In the genomic region with DNA sequence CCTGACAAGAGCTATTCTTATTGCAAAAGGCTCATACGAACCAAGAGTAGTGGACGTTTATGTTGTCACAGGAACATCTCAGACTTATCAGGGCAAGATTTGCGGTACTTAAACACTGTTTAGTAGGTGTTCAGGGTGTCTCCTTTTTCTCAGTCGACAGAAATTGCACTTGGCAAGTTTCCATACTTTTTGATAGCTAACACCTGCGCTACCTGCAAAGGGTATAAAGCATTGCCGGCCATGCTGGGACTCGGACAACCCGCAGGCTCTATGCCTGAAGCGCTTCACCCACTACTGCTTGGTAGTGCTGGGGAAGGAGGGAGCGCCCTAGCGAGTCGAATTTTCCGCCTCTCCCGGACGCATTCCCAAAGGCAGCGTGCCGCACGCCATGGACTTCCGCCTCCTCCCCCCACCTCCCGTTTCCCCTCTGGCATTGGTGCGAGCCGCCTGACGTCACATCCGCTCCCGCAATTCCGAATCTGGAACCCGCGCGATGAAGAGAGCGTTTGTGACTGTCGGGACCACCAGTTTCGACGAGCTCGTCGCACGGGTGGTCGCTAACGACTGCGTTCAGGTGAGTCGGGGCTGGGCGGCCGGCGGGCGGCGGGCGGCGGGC, we compare ENCODE assay signal across 8 mouse cellular contexts. TPM values are rescaled to one million over a fixed set of nuclear protein-coding genes. Genes with fewer than 3 reads are reported as not detected.
A peak's percentile ranks its signal among the peaks of the same experiment; 100 is the strongest.
DNase-seq lines count a peak whose midpoint lies in the region; ATAC-seq and TF ChIP-seq lines count a peak whose summit lies in the region.

Gene Alg13, plus strand, starts transcription at position 257 of the 616 bp plus-strand sequence.

- peaks cover 6 to 7% of the 10 kb centered on the region in 2 experiments; a peak in 2 of 4 replicates for H3K4me1 ChIP-seq in ES-E14 (ENCODE audit: control insufficient read depth in 2 of 2, insufficient read depth in 2 of 2, low read length in 2 of 2, poor library complexity in 1 of 2)
- peaks cover 9% of the 10 kb centered on the region; the same call in 1 of the 2 replicates for H3K4me1 ChIP-seq in forebrain, embryonic 15.5 days
- no peaks in the 10 kb centered on the region for H3K4me1 ChIP-seq in neural tube, embryonic 15.5 days

- in situ Hi-C loops in ES-E14 (cut with MboI; ENCODE audit: low sequenced_read_pairs in 2 of 2, unreplicated experiment in 2 of 2) = no loop called here

- peak within 1 kb of the TSS; percentile 93 for H3K9ac ChIP-seq in ES-E14 (ENCODE audit: insufficient read depth, low read depth, low read length, poor library complexity, severe bottlenecking)
- H3K9ac ChIP-seq in forebrain, embryonic 15.5 days (replicated peaks) = peak within 1 kb of the TSS; percentile 59
- H3K9ac ChIP-seq in neural tube, embryonic 15.5 days (replicated peaks) = peak within 1 kb of the TSS; percentile 55

- H3K9me3 ChIP-seq in ES-E14 (ENCODE audit: control insufficient read depth, insufficient read depth, low read depth, low read length) = no peaks in the 10 kb centered on the region
- no peaks in the 10 kb centered on the region for H3K9me3 ChIP-seq in forebrain, embryonic 15.5 days
- H3K9me3 ChIP-seq in neural tube, embryonic 15.5 days (replicated peaks) = no peaks in the 10 kb centered on the region

- WGBS in forebrain, embryonic 15.5 days = 14% methylated on average over 47 of the region's 47 CpGs
- WGBS in neural tube, embryonic 15.5 days = 11% methylated on average over 45 of the region's 47 CpGs

- peak within 1 kb of the TSS; percentile 85 for H3K4me2 ChIP-seq in forebrain, embryonic 15.5 days (replicated peaks)
- H3K4me2 ChIP-seq in neural tube, embryonic 15.5 days = peak within 1 kb of the TSS; percentile 87

- DNase-seq in ES-E14 (ENCODE audit: low read depth, low spot score) = peak; percentile 60
- DNase-seq in cerebellum, adult 11-12 months = peak; percentile 75
- DNase-seq in heart, postnatal 25 days (ENCODE audit: low spot score) = peak; percentile 49
- DNase-seq in layer of hippocampus, adult 18-20 months (ENCODE audit: low spot score in 2 of 2) = peak; percentile 60 to 82
- peak; percentile 75 to 83 for DNase-seq in lung, adult 18-20 months
- peak; percentile 84 for DNase-seq in testis, postnatal 10 days (ENCODE audit: low spot score)

- H3K27ac ChIP-seq in ES-E14 (ENCODE audit: insufficient read depth, low read depth, low read length, poor library complexity, severe bottlenecking) = peak within 1 kb of the TSS; percentile 90
- H3K27ac ChIP-seq in forebrain, embryonic 15.5 days (replicated peaks) = peak within 1 kb of the TSS; percentile 62
- 0 out of 2 replicates have a peak within 1 kb of the TSS, but pooled peaks have one; percentile 60 for H3K27ac ChIP-seq in neural tube, embryonic 15.5 days (replicated peaks)

- peak within 1 kb of the TSS; percentile 87 to 99 for H3K4me3 ChIP-seq in ES-E14 (ENCODE audit: insufficient read depth in 1 of 2, low read depth in 1 of 2, low read length in 2 of 2, poor library complexity in 1 of 2, severe bottlenecking in 1 of 2)
- H3K4me3 ChIP-seq in forebrain, embryonic 15.5 days = peak within 1 kb of the TSS; percentile 57
- peak within 1 kb of the TSS; percentile 60 for H3K4me3 ChIP-seq in neural tube, embryonic 15.5 days (replicated peaks)

- ATAC-seq in forebrain, embryonic 15.5 days (replicated peaks) = peak; percentile 93
- peak; percentile 96 for ATAC-seq in neural tube, embryonic 15.5 days (ENCODE audit: low FRiP score)

- intact Hi-C loops in heart, postnatal 25 days (cut with DNase I) = no loop called here

- H3K27me3 ChIP-seq in forebrain, embryonic 15.5 days = no peaks in the 10 kb centered on the region
- no peaks in the 10 kb centered on the region for H3K27me3 ChIP-seq in neural tube, embryonic 15.5 days (replicated peaks)

- peaks cover 2% of the 10 kb centered on the region for H3K36me3 ChIP-seq in ES-E14 (ENCODE audit: control insufficient read depth, insufficient read depth, low read length, poor library complexity, severe bottlenecking)
- no peaks in the 10 kb centered on the region for H3K36me3 ChIP-seq in forebrain, embryonic 15.5 days
- H3K36me3 ChIP-seq in neural tube, embryonic 15.5 days = no peaks in the 10 kb centered on the region

TF ChIP-seq in ES-E14, 5 proteins besides CTCF, POLR2A, EP300 and RAD21:
- TF ChIP-seq ZNF384 (IDR thresholded peaks at IDR 0.05; ENCODE audit: low read depth, low read length) (no peak), CHD2 (IDR thresholded peaks at IDR 0.05; ENCODE audit: low read depth, low read length) (no peak), ZC3H11A (IDR thresholded peaks at IDR 0.05; ENCODE audit: borderline replicate concordance, low read depth, low read length) (no peak), HCFC1 (IDR thresholded peaks at IDR 0.05; ENCODE audit: borderline replicate concordance, insufficient read depth, low read length) (no peak), MAFK (IDR thresholded peaks at IDR 0.05; ENCODE audit: insufficient read depth, low read depth, low read length) (no peak)
TF ChIP-seq in ES-E14: peak in this region for 0.

RNA-seq across cellular contexts. Expression of gene Alg13, which starts in this region (rescaled TPM):
- 159 and 160 TPM in 2 replicates for total RNA-seq in ES-E14 (2012; rRNA removed)
- polyA plus RNA-seq in forebrain, embryonic 15.5 days (2015; fragmentation: Nextera tagmentation; extraction: Ambion mirVana) = 15.6 and 18.3 TPM in 2 replicates
- total RNA-seq in heart, postnatal 25 days (2021) = 1 to 10 TPM; 4.4 to 6.3 TPM
- 1 to 10 TPM; 8.4 to 8.8 TPM for total RNA-seq in layer of hippocampus, adult 18-20 months (2021)
- 11.4 and 13.1 TPM in 2 replicates for polyA plus RNA-seq in neural tube, embryonic 15.5 days (2015; fragmentation: Nextera tagmentation; extraction: Ambion mirVana)

Comparison
In these comparisons a context has a peak if more than half of its experiments do, and no peak if none do; other contexts are left out.
1. Peak in every context shown above with its lines: DNase-seq, ATAC-seq, H3K4me3 ChIP-seq and H3K27ac ChIP-seq.
2. RNA of gene Alg13 (total RNA-seq): 159 to 160 TPM in ES-E14; 8.4 to 8.8 TPM in layer of hippocampus, adult 18-20 months and 4.4 to 6.3 TPM in heart, postnatal 25 days; every median in the first group is over 10 times any median in the second.